Mouse (Mus musculus) naive thymus-derived CD4-positive, alpha-beta T cell, adult 2 months (primary cell): Measurements from ENCODE around the gene Aqr.
"Not testable (repeated sequence)": the region's sequence is repeated elsewhere in the genome, so short reads cannot be mapped to it uniquely, and the experiment has no call there.

ENCODE experiments used
- DNase-seq: peaks from one replicate; pipeline ENCODE4 v3.0.0-alpha.2; 2011; ENCODE audit warnings: low read depth

Aqr gene

GRCm38 (mm10) chr2:114186924-114187323 is at the start of gene Aqr:
Gene Aqr (minus strand): TSS chr2:114187024.
- DNase-seq = not testable (repeated sequence)

GRCm38 (mm10) chr2:114236566-114236965 is 49.7 kb upstream of the Aqr start:
- no peak for DNase-seq

- DNase-seq = no peak
These were observed 48.8 kb upstream of the Aqr start for GRCm38 (mm10) chr2:114235584-114235983.

GRCm38 (mm10) chr2:114231248-114231647 is 44.4 kb upstream of the Aqr start:
- no peak for DNase-seq

- DNase-seq = no peak
These were observed 41.8 kb upstream of the Aqr start for GRCm38 (mm10) chr2:114228672-114229071.

- DNase-seq = no peak
These were observed 18.2 kb upstream of the Aqr start for GRCm38 (mm10) chr2:114205036-114205435.

- no peak for DNase-seq
These were observed 14.8 kb upstream of the Aqr start for GRCm38 (mm10) chr2:114201574-114201973.

- DNase-seq = peak; percentile 85
These were observed 14.2 kb upstream of the Aqr start, which contains the start of gene Zfp770 for GRCm38 (mm10) chr2:114200932-114201559. Gene Zfp770 (minus strand): TSS chr2:114201469.

- no peak for DNase-seq
These were observed 9.6 kb upstream of the Aqr start for GRCm38 (mm10) chr2:114196421-114196820.

GRCm38 (mm10) chr2:114177802-114178733 is 8.8 kb downstream of the Aqr start:
- DNase-seq = no peak

- DNase-seq = peak; percentile 86
These were observed 12.0 kb downstream of the Aqr start for GRCm38 (mm10) chr2:114174651-114175484.

- DNase-seq = no peak
These were observed 13.6 kb downstream of the Aqr start for GRCm38 (mm10) chr2:114173248-114173647.

GRCm38 (mm10) chr2:114167837-114168236 is 19.0 kb downstream of the Aqr start:
- DNase-seq = no peak

GRCm38 (mm10) chr2:114161978-114162377 is 24.8 kb downstream of the Aqr start:
- DNase-seq = no peak

- no peak for DNase-seq
These were observed 29.5 kb downstream of the Aqr start for GRCm38 (mm10) chr2:114157345-114157744.

- DNase-seq = no peak
These were observed 30.2 kb downstream of the Aqr start for GRCm38 (mm10) chr2:114156639-114157038.

GRCm38 (mm10) chr2:114153247-114153646 is 33.6 kb downstream of the Aqr start:
- DNase-seq = peak; percentile 69

- peak; percentile 43 for DNase-seq
These were observed 39.9 kb downstream of the Aqr start for GRCm38 (mm10) chr2:114146864-114147458.

- peak; percentile 91 for DNase-seq
These were observed 41.5 kb downstream of the Aqr start for GRCm38 (mm10) chr2:114145315-114145801.

- DNase-seq = peak; percentile 89
These were observed 41.9 kb downstream of the Aqr start for GRCm38 (mm10) chr2:114144915-114145314.

GRCm38 (mm10) chr2:114143842-114144241 is 43.0 kb downstream of the Aqr start:
- DNase-seq = peak; percentile 23

- DNase-seq = peak; percentile 79
These were observed 50.1 kb downstream of the Aqr start for GRCm38 (mm10) chr2:114136755-114137154.
